Mouse (Mus musculus) right cerebral cortex, postnatal 4 days (tissue): ENCODE results near the gene Slc24a3.

Experiments used
- DNase-seq: peaks from one replicate; pipeline ENCODE4 v3.0.0-alpha.2; 2022

The Slc24a3 gene

DNA sequence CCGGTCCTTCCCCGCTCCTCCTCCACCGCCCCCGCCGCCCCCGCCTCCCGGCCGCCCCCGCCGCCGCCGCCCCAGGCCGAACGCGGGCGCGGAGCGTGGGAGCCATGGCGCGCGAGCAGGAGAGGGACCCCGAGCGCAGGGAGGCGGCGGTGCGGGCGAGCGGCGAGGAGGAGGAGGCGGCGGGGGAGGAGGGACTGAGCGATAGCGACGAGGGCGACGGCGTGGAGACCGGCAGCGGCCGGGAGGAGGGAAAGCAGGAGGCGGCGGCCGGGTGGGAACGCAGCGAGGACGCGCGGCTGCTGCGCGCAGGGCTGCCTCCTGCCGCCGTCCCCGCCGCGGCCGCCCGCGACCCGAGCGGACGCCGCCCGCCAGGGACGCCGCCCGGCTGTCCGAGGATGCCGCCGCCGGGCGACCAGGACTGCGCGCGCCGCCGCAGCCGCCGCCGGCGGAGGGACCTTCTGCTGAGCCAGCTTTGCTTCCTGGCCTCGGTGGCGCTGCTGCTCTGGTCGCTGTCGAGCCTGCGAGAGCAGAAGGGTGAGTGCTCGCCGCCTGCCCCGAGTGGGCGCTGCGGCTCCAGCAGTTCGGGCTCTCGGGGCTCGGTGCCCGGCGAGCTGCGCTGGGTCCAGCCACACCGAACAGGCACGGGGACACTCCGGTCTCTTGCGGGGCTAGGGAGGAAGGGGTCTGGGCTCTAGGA, at the start of gene Slc24a3:
Gene Slc24a3, plus strand, starts transcription at position 91 of the 697 bp plus-strand sequence.
- peak; percentile 76 for DNase-seq

DNA sequence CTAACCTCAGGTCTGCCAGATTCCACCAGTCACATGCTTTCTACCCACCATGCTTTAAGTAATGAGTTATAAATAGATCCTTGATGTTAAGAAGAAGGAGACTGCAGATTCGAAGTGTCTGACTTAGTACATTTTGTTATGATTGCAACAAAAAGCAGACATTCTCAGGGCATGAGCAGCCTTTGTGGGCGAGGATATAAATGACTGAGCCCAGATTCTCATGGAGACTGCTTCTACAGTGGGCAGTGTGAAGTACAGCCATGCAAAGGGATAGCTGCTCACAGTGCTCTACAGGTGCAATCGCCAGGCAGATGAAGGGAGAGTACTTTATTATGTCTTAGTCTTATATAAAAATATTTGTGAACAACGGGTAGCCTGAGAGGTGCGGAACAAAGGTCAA, 49.8 kb upstream of the Slc24a3 start:
- no peak for DNase-seq

DNA sequence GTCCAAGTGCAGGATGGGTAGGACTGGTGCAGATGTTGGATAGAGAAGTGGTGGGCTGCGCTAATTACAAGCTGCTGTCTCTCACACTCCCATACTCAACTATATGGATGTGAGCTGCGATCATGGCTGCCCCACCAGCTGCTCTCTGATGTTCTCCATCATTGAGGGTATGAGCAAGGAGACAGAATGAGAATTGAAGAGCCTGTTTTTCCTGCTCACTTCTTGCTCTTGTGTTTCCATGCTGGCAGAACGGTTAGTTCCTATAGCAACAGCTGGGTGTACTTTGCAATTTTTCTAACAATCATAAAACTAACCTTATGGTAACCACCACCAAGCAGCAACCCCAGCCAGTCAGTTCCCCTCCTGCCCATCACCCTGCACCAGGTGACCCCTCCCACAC, 39.8 kb upstream of the Slc24a3 start:
- DNase-seq: no peak

DNA sequence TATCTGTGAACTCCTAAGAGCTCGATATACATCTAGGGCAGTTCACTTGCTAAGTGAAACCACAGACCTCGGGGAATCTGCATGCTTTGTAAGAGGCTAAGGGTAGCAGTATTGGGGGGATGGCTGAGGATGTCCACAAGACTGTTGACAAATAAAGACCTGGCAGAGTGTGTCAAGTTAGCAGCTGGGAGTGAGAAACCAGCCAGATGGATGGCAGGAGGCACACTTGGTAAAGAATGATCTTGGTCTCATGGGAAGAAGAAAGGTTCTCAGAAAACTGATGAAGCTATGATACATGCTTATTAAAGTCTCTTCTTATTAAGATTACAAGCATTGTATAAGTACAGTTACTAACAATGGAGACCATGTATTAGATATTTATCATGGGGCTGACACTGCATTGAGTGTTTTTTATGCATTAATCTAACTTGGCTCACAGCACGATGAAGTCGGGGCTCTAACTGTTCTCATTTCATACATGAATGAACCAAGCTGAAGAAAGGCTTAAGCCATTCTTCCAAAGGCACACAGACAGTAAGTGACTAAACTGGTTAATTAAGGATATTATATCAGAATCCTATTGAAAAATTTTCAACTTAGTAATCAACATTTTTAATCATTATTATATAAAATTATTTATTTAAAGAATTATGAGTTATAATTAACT, 30.8 kb upstream of the Slc24a3 start:
- DNase-seq: no peak

DNA sequence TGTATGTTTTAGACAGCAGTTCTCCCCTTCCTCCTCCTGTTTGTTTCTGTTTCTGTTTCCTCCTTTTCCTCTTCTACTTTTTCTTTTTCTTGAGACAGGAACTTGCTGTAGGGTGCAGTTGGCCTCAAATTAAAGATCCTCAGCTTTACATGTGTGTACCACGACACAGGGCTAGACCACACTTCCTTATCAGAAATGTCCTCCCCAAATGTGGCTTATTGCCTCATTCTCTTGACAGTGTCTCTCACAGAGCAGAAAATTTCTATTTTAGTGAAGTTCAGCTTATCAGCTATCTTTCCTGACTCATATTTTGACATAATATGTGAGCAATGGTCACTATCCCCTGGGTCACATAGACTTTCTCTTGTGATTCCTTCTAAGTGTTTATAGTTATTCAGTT, 17.1 kb upstream of the Slc24a3 start:
- no peak for DNase-seq

DNA sequence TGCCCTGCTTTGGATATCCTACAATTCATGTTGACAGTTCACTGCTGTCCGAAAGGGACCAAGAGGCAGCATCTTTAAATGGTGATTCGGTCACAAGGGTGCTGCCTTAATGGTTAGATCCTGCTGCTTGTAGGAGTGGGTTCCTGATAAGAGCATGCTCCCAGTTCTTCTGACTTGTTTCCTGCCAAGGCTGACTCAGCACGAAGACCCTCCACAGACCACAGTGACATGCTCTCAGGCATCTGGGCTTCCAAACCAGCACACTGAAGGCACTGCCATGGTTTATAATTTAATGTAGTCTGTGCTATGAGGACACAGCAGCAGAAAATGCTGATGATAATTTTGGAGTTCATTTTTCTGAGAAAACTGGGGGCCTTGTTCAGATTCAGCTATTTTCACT, 16.7 kb upstream of the Slc24a3 start:
- no peak for DNase-seq

DNA sequence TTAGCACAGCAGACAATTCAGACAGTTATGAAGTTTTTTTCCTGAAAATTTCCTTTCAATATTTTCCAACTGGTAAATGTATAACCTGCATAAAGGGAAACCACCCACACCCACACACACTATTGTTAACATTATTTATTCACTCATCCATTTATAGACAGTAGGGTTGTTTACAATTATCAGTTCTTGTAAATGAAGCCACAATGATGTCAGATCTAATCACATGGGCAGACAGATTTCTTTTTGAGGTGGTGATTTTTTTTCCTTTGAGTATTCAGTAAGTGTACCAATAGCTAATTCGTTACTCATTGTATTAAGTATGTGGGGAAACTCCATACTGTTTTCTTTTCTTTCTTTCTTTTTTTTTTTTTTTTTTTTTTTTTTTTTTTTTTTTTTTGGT, 15.3 kb upstream of the Slc24a3 start:
- no peak for DNase-seq

DNA sequence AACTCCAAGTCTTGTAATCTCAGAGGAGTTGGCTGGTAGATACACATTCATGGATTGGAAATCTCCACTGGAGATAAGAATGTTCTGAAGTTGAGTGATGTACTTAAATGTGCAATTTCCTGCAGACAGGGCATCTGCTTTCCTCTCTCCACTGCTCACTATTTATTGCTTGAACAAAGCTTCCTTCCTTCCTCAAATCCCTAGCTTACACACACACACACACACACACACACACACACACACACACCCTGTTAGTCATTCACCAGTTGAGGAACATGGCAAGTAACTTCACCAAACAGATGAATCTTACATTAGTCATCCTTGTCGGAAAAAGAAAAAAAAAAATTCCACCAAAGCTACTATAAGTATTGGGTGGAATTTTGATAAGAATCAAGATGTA, 8.6 kb upstream of the Slc24a3 start:
- no peak for DNase-seq

DNA sequence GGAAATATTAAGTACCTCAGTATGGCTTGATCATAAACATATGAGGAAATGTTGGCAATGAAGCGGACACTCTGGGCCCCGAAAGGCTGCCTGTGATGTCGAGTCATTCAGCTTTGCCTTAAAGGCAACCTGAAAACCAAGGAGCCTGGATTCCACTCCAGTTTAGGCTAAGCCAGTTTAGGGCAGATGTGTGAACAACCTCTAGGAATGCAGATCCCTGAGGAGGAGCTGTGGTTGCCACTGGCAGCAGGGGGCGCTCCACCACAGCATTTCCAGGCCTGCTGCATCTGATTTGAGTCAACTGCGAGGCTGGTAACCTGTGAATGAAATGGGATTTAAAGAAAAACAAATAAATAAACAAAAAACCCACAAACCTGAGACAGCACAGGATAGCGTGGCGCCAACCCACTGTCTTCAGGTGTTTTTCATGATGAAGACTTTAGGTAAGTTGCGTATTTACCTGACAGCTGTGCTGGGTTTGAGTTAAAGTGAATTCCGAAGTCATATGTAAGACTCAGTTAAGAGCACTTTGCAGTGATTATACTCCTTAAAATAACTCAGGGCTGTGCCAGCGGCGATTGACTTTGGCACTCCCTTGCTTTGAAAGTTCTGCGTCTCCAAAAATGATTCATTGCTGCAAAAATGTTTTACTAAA, 6.4 kb upstream of the Slc24a3 start:
- DNase-seq: peak; percentile 88

DNA sequence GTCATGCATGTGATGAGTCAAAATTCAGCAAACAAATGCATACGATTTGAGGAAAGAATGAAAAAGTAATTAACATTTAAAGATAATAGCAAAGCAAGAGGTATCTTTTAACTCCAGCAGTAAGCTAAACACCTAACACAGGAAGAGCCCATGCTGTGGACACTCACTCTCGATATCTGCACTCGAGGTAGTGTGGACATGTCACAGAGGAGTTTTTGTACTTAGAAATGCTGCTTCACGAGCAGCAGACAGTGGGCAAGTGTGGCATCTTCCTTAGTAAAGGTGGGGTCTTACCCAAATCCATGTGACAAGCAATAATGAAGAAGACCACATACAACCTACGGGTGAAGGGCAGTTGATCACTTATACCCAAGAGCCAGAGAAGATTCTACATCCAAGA, 3.5 kb upstream of the Slc24a3 start:
- no peak for DNase-seq

DNA sequence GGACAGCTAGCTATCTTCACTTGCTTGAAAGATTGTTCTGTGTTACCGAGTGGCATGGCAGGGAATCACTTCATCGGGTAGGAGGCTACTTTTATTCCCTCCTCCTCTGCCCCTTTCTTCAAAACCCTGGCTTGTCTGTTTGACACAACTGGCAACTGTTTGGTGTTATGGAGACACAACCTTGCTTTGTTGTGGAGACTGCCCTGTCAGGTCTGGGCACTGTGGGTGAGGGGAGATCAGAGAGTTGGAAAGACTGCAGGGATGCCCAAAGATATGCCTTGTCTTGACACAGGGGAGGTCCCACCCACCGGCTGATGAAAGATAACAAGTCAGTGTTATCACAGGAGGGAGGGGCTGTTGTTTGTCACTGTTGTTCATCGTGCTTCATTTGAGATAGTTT, 3.0 kb upstream of the Slc24a3 start:
- DNase-seq: no peak

DNA sequence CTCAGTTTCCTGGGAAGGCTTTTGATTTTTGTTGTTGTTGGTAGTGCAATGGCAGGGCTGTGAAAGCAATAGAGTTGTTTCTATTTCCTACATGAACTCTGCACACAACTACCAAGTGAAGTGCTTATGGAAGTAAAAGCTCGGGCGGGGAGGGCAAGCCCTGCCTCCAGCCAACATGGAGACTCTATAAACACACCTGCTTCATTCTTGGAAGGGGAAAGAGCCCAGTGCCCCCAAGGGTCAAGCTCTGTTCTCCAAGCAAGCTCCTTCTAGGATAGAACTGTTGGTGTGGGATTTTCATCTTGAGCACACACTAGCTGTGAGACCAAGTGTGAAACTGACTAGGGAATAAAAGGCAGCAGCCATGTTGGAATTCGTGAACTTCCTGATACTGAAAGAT, 2.5 kb upstream of the Slc24a3 start:
- no peak for DNase-seq

DNA sequence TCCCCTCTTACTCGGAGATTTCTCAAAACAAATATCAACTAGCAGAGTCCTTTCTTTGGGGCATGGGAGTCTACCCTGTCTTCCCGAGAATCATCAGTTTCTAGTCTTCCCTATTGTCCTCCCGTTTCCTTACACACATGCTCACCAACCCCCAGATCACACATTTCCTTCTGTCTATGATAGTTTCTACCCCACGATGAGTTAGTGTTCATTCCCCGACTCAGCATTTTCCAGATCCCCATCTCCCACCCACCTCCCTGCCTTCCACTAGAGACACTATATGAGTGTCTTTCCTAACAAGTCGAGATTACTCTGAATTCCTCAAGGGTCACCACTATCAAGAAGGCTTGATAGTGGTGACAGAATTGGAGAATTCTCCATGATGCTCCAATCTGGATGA, 1.7 kb upstream of the Slc24a3 start:
- DNase-seq: no peak

DNA sequence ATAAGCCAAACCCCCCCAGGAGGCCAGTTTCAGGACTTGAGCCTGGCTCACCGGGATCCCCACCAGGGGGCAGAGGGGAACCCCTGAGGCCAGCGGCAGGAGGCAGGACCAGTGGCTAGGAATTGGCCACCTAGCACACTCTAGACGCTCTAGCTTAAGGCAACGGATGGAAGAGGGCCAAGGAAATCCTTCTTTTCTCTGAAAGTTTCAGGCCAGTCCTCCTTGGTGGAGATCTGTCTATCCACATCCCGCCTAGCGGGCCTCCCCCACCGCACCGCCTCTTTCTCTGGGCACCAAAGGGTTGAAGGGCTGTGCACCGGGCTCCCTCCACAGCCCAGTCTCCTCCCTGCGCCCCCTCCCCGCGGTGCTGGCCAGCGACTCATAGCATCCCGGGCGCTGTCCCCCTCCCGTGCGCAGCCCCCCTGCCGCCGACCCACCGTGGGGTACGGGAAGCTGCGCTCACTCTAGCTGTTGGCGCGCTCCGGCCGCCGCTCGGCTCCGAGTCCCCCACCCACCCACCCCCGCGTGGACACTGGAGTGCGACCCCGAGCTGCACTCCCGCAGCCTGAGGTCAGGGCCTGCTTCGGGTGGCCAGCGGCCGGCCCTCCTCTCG, 397 bp upstream of the Slc24a3 start:
- peak; percentile 70 for DNase-seq

DNA sequence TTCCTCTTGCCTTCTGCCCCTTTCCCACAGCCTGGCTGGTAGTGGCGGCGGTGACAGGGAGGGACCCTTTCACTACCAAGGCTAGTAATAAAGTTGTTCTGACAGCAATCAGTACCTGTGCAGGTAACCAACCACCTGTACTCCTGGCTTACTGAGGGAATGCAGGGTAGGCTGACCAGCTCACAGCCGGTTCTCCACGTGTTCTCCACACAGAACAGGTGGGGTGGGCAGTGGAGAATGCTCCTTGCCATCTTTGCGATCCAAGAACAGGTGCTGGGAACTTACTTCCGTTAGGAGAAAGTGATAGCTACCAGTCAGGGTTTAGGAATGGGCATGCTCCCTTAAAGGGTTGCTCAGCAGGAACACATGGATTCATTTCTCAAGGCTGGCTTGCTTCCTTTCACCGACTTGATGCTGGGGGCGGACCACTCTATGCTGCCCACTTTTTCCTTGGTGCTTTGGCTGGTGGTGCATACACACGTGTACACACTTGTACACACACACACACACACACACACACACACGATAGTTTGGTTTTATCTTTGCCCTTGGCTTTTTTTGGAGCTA, 934 bp downstream of the Slc24a3 start:
- no peak for DNase-seq

DNA sequence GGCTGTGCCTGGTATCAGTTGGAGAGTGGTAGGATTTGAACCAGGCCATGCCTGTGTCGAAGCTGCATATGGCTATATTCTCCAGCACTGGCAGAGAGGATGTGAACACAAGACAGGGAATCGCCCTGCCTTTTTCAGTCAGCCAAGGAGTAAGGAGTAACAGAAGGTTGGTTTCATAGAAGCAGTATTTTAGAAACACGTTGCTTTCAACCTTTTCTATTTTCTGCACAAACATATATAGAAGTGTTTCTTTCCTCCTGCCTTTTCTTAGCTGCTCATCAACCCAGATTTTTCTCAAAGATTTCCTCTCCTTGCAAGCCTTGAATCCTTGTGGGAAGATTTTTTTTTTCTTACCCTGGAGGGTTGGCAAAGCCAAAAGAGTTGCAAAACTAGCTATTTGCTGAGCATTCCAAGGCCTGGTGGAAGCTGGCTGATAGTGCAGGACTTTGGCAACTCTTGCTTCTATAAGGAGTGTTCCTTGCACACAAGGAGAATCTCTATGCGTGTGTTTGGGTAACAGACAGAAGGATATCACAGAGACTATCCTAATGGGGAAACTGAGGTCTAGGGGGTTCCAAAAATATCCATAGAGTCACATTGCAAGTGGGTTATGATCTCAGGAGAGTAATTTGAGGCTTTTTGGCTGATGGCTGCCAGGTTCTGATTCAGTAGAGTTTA, 5.6 kb downstream of the Slc24a3 start:
- DNase-seq: no peak

DNA sequence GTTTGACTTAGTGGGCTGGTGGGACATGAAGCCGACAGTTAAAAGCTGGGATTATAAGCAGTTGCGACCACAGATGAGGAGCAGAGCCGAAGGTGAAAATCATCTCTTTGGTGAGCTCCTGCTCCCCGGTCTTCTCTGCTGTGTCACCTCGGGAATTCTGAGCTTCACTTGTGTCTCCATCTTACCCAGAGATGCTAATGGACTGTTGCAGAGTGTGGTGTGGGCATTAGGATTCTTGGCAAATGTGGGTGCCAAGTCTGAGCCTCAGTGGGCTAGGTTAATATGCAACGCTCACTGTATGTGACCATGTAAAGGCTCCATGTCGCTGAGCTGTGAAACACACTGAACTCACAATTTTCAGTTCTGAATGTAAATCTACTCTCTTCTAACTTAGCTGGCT, 7.5 kb downstream of the Slc24a3 start:
- no peak for DNase-seq

DNA sequence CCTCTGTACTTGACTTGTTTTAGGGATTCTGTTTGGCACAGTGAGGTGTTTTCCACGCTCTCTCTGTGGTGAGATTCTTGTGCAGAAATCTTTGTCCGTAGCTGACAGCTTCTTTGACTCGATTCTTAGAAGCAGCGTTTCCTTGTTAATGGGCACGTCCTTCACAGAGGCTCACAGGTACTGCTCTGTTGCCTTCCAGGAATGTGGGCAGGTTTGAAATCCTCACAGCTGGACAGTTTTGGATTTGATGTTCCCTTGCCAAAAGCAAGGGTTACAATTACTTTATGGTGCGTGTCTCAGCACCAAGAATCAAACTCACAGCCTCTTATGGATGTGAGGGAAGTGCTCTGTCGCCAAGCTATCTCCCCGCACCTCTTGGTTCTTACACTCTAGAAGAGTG, 14.9 kb downstream of the Slc24a3 start:
- DNase-seq: no peak

DNA sequence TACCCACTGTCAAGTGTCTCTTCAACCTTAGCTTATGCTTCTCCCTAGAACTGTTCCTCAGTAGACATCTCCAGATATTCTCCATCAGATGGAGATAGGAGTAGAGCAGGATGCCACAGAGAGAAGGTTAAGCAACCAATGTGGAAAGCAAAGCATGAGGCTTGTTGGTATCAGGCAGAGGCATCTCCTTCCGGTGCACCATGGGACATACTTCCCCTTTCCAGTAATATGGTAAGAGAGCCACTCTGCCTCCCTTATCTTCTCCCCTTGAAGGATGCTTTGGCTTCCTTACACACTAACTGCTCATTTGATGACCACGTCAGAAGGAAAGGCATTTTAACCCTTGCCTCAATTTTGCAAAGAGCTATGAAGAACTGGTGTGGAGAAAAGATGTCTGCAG, 21.3 kb downstream of the Slc24a3 start:
- DNase-seq: no peak

DNA sequence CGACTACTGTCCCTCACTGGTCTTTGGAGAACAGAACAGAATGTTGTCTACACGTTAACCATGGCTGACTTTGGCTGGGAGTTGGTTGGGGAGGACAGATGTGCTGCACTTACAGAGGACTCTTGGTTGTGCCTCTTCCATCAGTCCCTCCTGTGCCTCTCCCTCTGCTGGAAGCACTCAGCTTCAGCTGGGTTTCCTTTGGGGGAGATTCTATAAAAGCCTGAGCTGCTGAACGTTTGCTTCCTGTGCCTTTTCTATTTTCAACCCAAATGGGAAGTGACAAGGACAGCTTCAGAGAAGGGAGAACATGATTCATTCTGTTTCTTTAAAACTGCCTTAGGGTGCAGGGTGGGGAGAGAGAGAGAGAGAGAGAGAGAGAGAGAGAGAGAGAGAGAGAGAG, 28.5 kb downstream of the Slc24a3 start:
- DNase-seq: no peak

DNA sequence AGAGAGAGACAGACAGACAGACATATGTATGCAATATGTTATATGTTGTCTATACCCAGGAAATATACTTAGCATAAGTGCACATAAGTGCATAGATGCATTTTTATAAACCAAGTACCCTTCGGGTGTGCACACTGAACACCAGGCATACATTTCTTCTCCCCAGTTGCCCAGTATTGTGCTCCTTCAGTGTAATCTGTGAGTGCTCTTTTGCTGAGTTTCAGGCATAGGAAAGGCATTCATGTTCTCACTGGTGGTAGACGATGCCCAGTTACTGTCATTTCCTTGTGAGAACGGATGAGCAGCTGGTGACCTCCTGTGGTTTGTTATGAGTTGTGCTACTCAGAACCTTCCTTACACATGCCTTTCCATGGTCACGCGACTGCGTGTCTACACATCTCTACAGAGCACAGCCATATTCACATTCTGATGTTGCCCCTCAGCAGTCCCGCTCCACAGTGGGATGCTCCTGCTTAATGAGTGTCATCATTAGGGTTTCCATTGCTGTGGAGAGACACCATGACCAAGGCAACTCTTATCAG, 29.0 kb downstream of the Slc24a3 start:
- no peak for DNase-seq

DNA sequence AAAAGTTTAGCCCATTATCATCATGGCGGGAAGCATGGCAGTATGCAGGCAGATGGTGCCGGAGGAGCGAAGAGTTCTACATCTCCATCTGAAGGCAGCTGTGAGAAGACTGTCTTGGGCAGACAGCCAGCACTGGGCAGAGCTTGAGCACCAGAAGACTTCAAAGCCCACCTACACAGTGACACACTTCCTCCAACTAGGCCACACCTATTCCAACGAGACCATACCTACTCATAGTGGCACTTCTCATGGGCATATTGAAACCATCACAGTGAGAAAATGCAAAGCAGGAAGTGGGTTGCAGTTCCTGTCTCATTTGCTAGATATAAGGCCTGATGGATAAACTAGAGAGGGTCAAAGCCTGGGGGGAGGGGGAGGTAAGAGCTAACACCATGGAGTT, 29.5 kb downstream of the Slc24a3 start:
- DNase-seq: peak; percentile 17

DNA sequence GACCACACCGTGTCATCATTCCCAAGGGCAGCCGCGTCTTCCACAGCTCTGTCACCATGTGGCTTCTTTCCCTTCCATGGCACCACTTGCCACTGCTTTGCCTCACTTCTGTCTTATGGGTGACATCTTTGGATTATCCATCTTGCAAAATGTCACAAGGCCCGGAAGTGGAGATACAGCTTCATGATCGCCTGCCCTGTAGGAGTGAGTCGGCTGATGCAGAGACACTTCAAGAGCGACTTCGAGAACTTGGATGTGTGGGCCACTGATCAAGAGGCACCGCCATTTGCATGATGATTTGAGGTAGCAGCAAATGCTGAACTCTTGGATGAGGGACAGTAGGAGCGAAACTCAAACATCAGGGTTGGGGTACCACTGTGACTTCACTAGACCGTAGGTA, 46.0 kb downstream of the Slc24a3 start:
- no peak for DNase-seq
